Mouse (Mus musculus): ENCODE measurements around the gene Eaf1.

Gene Eaf1

GRCm38 (mm10) chr14:31509911-31510310 is 15.7 kb downstream of the Eaf1 start:
- DNase-seq (ENCODE audit: low read depth, low spot score), result peak; percentile 77

- no peak for DNase-seq (ENCODE audit: low read depth, low spot score)
These were observed 16.1 kb downstream of the Eaf1 start for GRCm38 (mm10) chr14:31510322-31510721.

- DNase-seq (ENCODE audit: low read depth, low spot score), result no peak
These were observed 21.7 kb downstream of the Eaf1 start for GRCm38 (mm10) chr14:31515895-31516294.

GRCm38 (mm10) chr14:31519165-31519564 is 25.0 kb downstream of the Eaf1 start:
- peak; percentile 52 for DNase-seq (ENCODE audit: low read depth, low spot score)

GRCm38 (mm10) chr14:31521318-31521717 is 27.1 kb downstream of the Eaf1 start:
- no peak for DNase-seq (ENCODE audit: low read depth, low spot score)

- DNase-seq (ENCODE audit: low read depth, low spot score), result peak; percentile 18
These were observed 31.0 kb downstream of the Eaf1 start for GRCm38 (mm10) chr14:31525040-31525810.

GRCm38 (mm10) chr14:31530847-31531246 is 36.6 kb downstream of the Eaf1 start:
- DNase-seq (ENCODE audit: low read depth, low spot score), result no peak

- no peak for DNase-seq (ENCODE audit: low read depth, low spot score)
These were observed 37.4 kb downstream of the Eaf1 start for GRCm38 (mm10) chr14:31531506-31532148.

GRCm38 (mm10) chr14:31532656-31533055 is 38.5 kb downstream of the Eaf1 start:
- DNase-seq (ENCODE audit: low read depth, low spot score), result no peak

- DNase-seq (ENCODE audit: low read depth, low spot score), result no peak
These were observed 43.1 kb downstream of the Eaf1 start for GRCm38 (mm10) chr14:31537298-31537697.

- no peak for DNase-seq (ENCODE audit: low read depth, low spot score)
These were observed 49.8 kb downstream of the Eaf1 start for GRCm38 (mm10) chr14:31543885-31544442.

GRCm38 (mm10) chr14:31555021-31555420 is 60.8 kb downstream of the Eaf1 start:
- DNase-seq (ENCODE audit: low read depth, low spot score), result no peak

- DNase-seq (ENCODE audit: low read depth, low spot score), result no peak
These were observed 61.8 kb downstream of the Eaf1 start for GRCm38 (mm10) chr14:31555963-31556434.

GRCm38 (mm10) chr14:31556526-31557260 is 62.5 kb downstream of the Eaf1 start:
- no peak for DNase-seq (ENCODE audit: low read depth, low spot score)

GRCm38 (mm10) chr14:31557273-31557672 is 63.1 kb downstream of the Eaf1 start:
- DNase-seq (ENCODE audit: low read depth, low spot score), result no peak

GRCm38 (mm10) chr14:31557784-31558183 is 63.6 kb downstream of the Eaf1 start:
- no peak for DNase-seq (ENCODE audit: low read depth, low spot score)

- no peak for DNase-seq (ENCODE audit: low read depth, low spot score)
These were observed 65.0 kb downstream of the Eaf1 start for GRCm38 (mm10) chr14:31559216-31559615.

Data from 3T3-L1 (cell line).